ENCODE assay signal across 17 mouse cellular contexts in genomic region chr4:97608728-97609127, GRCm38 (mm10).
DNase-seq lines count a peak whose midpoint lies in the region; ATAC-seq and TF ChIP-seq lines count a peak whose summit lies in the region.
"Had no signal": no experiment of that assay in that cellular context is flagged by ENCODE, and none has a peak within 500 bp of the region (broad histone marks: within the 10 kb centered on the region; RNA-seq: fewer than 3 reads in every experiment).

No protein-coding gene starts in this region.

- peak; percentile 16; the same call in 1 of the 2 replicates for ATAC-seq in midbrain, embryonic 12.5 days (ENCODE audit: low FRiP score, low read depth)
- no peak for ATAC-seq in forebrain, embryonic 13.5 days
- ATAC-seq in hindbrain, embryonic 13.5 days (ENCODE audit: low FRiP score): peak; percentile 49; the same call in 1 of the 2 replicates
- ATAC-seq in midbrain, postnatal 0 days (ENCODE audit: low FRiP score): no peak
- ATAC-seq: inflammation-experienced regulatory T-cells, adult 6 months had no signal

- intact Hi-C loops in gastrocnemius, postnatal 36 days (cut with DNase I): no loop called here

- no peak overlapping the region for H3K27ac ChIP-seq in midbrain, embryonic 12.5 days (replicated peaks)
- no peak overlapping the region for H3K27ac ChIP-seq in midbrain, embryonic 10.5 days (replicated peaks)
- H3K27ac ChIP-seq in forebrain, embryonic 13.5 days: peak overlapping the region; percentile 96
- peak overlapping the region; percentile 56; the same call in 1 of the 2 replicates for H3K27ac ChIP-seq in hindbrain, embryonic 13.5 days
- no peak overlapping the region for H3K27ac ChIP-seq in midbrain, postnatal 0 days (ENCODE audit: low read depth, low read length)
- H3K27ac ChIP-seq: liver, embryonic 15.5 days had no signal

- no peak for DNase-seq in midbrain, embryonic 10.5 days (ENCODE audit: low spot score)
- peak; percentile 31 for DNase-seq in midbrain, postnatal 0 days (ENCODE audit: low spot score)
- DNase-seq in right cerebral cortex, postnatal 4 days: no peak
- DNase-seq in gastrocnemius, postnatal 36 days: no peak
- DNase-seq: adrenal gland, postnatal 10 days; B cell, adult 2 months; cerebellum, adult 8-10 months; gastrocnemius, postnatal 10 days; kidney, adult 9 months; kidney, postnatal 4 days; thymus, postnatal 25 days had no signal

- no peak for TF ChIP-seq CTCF in midbrain, postnatal 0 days (IDR thresholded peaks at IDR 0.05)

- no peaks in the 10 kb centered on the region for H3K36me3 ChIP-seq in midbrain, embryonic 12.5 days
- H3K36me3 ChIP-seq in midbrain, embryonic 10.5 days: no peaks in the 10 kb centered on the region
- H3K36me3 ChIP-seq in forebrain, embryonic 13.5 days (ENCODE audit: poor library complexity, severe bottlenecking): no peaks in the 10 kb centered on the region
- H3K36me3 ChIP-seq in hindbrain, embryonic 13.5 days: no peaks in the 10 kb centered on the region
- H3K36me3 ChIP-seq in midbrain, postnatal 0 days (ENCODE audit: insufficient read depth, low read length): no peaks in the 10 kb centered on the region
- H3K36me3 ChIP-seq: liver, embryonic 15.5 days had no signal

- H3K4me1 ChIP-seq in midbrain, embryonic 12.5 days: peaks cover 41% of the 10 kb centered on the region
- H3K4me1 ChIP-seq in midbrain, embryonic 10.5 days: peaks cover 39% of the 10 kb centered on the region
- H3K4me1 ChIP-seq in forebrain, embryonic 13.5 days: peaks cover 67% of the 10 kb centered on the region
- peaks cover 38% of the 10 kb centered on the region for H3K4me1 ChIP-seq in hindbrain, embryonic 13.5 days (replicated peaks)
- H3K4me1 ChIP-seq in midbrain, postnatal 0 days (ENCODE audit: insufficient read depth, low read length): 0 out of 2 replicates have a peak, but pooled peaks cover 7% of the 10 kb centered on the region
- H3K4me1 ChIP-seq: liver, embryonic 15.5 days had no signal

- 52% methylated on average over 8 of the region's 8 CpGs for WGBS in midbrain, embryonic 12.5 days
- WGBS in midbrain, embryonic 10.5 days: 61% methylated on average over 8 of the region's 8 CpGs
- WGBS in forebrain, embryonic 13.5 days: 30% methylated on average over 8 of the region's 8 CpGs
- WGBS in hindbrain, embryonic 13.5 days: 49% methylated on average over 8 of the region's 8 CpGs
- 58% methylated on average over 8 of the region's 8 CpGs for WGBS in midbrain, postnatal 0 days

- H3K4me2 ChIP-seq in midbrain, embryonic 12.5 days (replicated peaks): no peak overlapping the region
- H3K4me2 ChIP-seq in forebrain, embryonic 13.5 days: peak overlapping the region; percentile 37
- H3K4me2 ChIP-seq in hindbrain, embryonic 13.5 days: no peak overlapping the region
- H3K4me2 ChIP-seq in midbrain, postnatal 0 days (ENCODE audit: low read depth, low read length, poor library complexity, severe bottlenecking): no peak overlapping the region
- H3K4me2 ChIP-seq: liver, embryonic 15.5 days had no signal

- H3K4me3 ChIP-seq in midbrain, embryonic 12.5 days: no peak overlapping the region
- no peak overlapping the region for H3K4me3 ChIP-seq in midbrain, embryonic 10.5 days
- H3K4me3 ChIP-seq in forebrain, embryonic 13.5 days: no peak overlapping the region
- H3K4me3 ChIP-seq in hindbrain, embryonic 13.5 days: no peak overlapping the region
- no peak overlapping the region for H3K4me3 ChIP-seq in midbrain, postnatal 0 days (ENCODE audit: low read depth, low read length)
- H3K4me3 ChIP-seq: liver, embryonic 15.5 days; myocyte had no signal

- no peaks in the 10 kb centered on the region for H3K9me3 ChIP-seq in midbrain, embryonic 12.5 days
- H3K9me3 ChIP-seq in midbrain, embryonic 10.5 days (replicated peaks): no peaks in the 10 kb centered on the region
- no peaks in the 10 kb centered on the region for H3K9me3 ChIP-seq in forebrain, embryonic 13.5 days (replicated peaks)
- H3K9me3 ChIP-seq in hindbrain, embryonic 13.5 days: no peaks in the 10 kb centered on the region
- no peaks in the 10 kb centered on the region for H3K9me3 ChIP-seq in midbrain, postnatal 0 days (ENCODE audit: low read length)
- H3K9me3 ChIP-seq: liver, embryonic 15.5 days had no signal

- no peak overlapping the region for H3K9ac ChIP-seq in midbrain, embryonic 12.5 days (replicated peaks)
- 0 out of 2 replicates have a peak overlapping the region, but pooled peaks have one; percentile 17 for H3K9ac ChIP-seq in forebrain, embryonic 13.5 days
- H3K9ac ChIP-seq in hindbrain, embryonic 13.5 days: no peak overlapping the region
- H3K9ac ChIP-seq in midbrain, postnatal 0 days (replicated peaks; ENCODE audit: low read length, poor library complexity, severe bottlenecking): no peak overlapping the region
- H3K9ac ChIP-seq: liver, embryonic 15.5 days had no signal

- peaks cover 14% of the 10 kb centered on the region for H3K27me3 ChIP-seq in midbrain, embryonic 12.5 days
- H3K27me3 ChIP-seq in midbrain, embryonic 10.5 days (ENCODE audit: low read depth, poor library complexity, severe bottlenecking): peaks cover 12% of the 10 kb centered on the region; the same call in 1 of the 2 replicates
- no peaks in the 10 kb centered on the region for H3K27me3 ChIP-seq in forebrain, embryonic 13.5 days
- no peaks in the 10 kb centered on the region for H3K27me3 ChIP-seq in hindbrain, embryonic 13.5 days
- no peaks in the 10 kb centered on the region for H3K27me3 ChIP-seq in midbrain, postnatal 0 days (ENCODE audit: insufficient read depth, low read length)
- H3K27me3 ChIP-seq: liver, embryonic 15.5 days had no signal

Comparison
In these comparisons a context has a peak if more than half of its experiments do, and no peak if none do; other contexts are left out.
1. ATAC-seq: peak in midbrain, embryonic 12.5 days (single experiment) and hindbrain, embryonic 13.5 days (single experiment); none in forebrain, embryonic 13.5 days (single experiment) and midbrain, postnatal 0 days (single experiment).
2. H3K27ac ChIP-seq: peak in forebrain, embryonic 13.5 days (single experiment) and hindbrain, embryonic 13.5 days (single experiment); none in midbrain, embryonic 12.5 days (single experiment), midbrain, embryonic 10.5 days (single experiment) and midbrain, postnatal 0 days (single experiment).